Mouse (Mus musculus): ENCODE measurements around the gene Amy2a2.
"Not testable (repeated sequence)": the region's sequence is repeated elsewhere in the genome, so short reads cannot be mapped to it uniquely, and the experiment has no call there.

DNA sequence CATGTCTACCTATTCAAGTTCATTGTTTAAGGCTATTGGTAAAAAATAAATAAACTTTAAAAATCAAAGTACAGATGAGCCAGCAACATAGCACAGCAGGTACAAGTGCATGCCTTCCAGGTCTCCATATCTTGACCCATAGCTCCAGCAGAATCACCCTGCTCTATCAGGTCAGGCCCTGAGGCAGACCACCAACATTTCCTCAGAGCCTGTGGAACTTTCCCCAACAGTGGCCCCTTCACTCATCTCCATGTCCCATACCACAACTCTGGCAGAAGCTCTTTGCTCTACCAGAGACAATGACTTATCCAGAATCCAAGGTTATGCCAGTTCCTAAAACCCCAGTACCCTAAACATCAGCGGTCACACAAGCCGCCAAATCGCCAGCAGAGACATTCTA lies 43.5 kb downstream of the Amy2a2 start:
- not testable (repeated sequence) for TF ChIP-seq CTCF (conservative IDR thresholded peaks at IDR 0.05; ENCODE audit: insufficient read depth, insufficient read length, low read depth, low read length); POLR2A (IDR thresholded peaks at IDR 0.05; ENCODE audit: low read depth, low read length)
